Mouse (Mus musculus) liver, adult (tissue): Measurements from ENCODE around the gene Ifna14.

Experiments used
- GATA4 ChIP-seq: IDR thresholded peaks from 2 replicates; pipeline ENCODE4 v1.6.1; 2014; ENCODE audit warnings: mild to moderate bottlenecking, low read length; ENCODE audit not compliant: insufficient replicate concordance

Ifna14 gene

DNA sequence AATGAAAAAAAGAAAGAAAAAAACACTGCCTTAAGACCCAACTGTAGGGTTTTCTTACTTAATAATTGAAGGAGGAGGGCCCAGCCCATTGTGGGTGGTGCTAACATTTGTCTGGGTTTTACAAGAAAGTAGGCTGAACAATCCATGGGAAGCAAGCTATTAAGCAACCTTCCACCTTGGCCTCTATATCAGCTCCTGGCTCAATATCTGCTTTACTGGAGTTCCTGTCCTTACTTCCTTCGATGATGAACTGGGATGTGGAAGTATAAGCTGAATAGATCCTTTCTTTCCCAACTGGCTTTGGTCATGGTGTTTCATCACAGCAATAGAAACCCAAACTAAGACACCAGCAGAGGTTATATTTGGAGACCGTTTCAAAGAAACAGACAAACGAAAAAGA, 46.2 kb downstream of the Ifna14 start:
- no peak for TF ChIP-seq GATA4

DNA sequence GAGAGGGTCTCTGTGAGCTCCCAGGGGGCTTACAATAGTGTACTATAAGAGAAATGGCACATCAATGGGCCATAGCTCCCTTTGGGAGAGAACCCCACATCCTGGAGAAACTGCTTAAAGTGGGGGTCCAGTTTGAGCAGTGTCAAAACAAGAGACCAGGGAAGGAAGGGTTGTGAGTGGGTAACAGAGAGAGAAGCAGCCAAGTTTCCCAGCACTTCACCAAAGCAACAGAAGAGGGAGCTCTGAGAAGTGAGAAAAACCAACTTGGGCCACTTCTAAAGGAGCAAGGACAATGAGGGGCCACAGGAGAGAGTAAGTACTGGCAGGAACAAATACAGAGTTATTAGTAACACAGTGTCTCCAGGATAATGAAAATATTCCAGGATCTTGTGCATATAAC, 48.4 kb downstream of the Ifna14 start:
- no peak for TF ChIP-seq GATA4

DNA sequence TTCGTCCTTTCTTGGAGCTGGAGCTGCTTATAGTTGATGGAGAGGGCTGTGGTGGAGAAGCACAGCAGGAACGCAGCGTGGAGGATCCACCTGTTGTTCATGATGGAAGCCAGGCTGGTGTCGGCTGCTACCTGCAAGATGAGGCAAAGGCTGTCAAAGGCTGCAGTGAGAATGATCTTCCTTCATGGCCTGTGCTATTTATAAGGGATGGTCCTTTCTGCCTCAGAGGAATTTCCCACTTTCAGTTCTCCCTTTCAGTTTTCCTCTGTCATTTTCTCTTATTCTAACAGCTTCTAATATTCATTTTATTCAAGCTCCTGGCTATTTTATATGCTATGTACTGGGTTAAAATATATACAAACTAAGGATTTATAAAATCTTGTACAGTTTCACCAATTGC, 48.9 kb downstream of the Ifna14 start, which contains the start of gene Ifnb1:
Gene Ifnb1, minus strand, starts transcription at position 101 of the 400 bp plus-strand sequence.
- TF ChIP-seq GATA4 = no peak
